Mouse (Mus musculus) layer of hippocampus, adult 9-10 months (tissue): ENCODE data around the gene Hexim2.

Experiments used
- DNase-seq: peaks from one replicate; pipeline ENCODE4 v3.0.0; 2022; ENCODE audit warnings: low spot score

Gene Hexim2

GRCm38 (mm10) chr11:103173041-103173770 lies 41.0 kb downstream of the Hexim2 start:
- DNase-seq = no peak

- DNase-seq = no peak
These were observed 41.6 kb downstream of the Hexim2 start for GRCm38 (mm10) chr11:103173771-103174344.

GRCm38 (mm10) chr11:103174411-103174832 lies 42.2 kb downstream of the Hexim2 start:
- no peak for DNase-seq

GRCm38 (mm10) chr11:103174891-103175391 lies 42.7 kb downstream of the Hexim2 start:
- DNase-seq = no peak

- no peak for DNase-seq
These were observed 43.6 kb downstream of the Hexim2 start for GRCm38 (mm10) chr11:103175688-103176442.

- DNase-seq = no peak
These were observed 44.3 kb downstream of the Hexim2 start for GRCm38 (mm10) chr11:103176510-103176909.

GRCm38 (mm10) chr11:103177216-103177615 lies 45.0 kb downstream of the Hexim2 start:
- DNase-seq = no peak

GRCm38 (mm10) chr11:103177815-103178485 lies 45.7 kb downstream of the Hexim2 start:
- no peak for DNase-seq

- DNase-seq = no peak
These were observed 46.5 kb downstream of the Hexim2 start for GRCm38 (mm10) chr11:103178748-103179147.

- no peak for DNase-seq
These were observed 48.2 kb downstream of the Hexim2 start for GRCm38 (mm10) chr11:103180426-103180825.

- DNase-seq = no peak
These were observed 49.1 kb downstream of the Hexim2 start for GRCm38 (mm10) chr11:103181349-103181748.

- DNase-seq = no peak
These were observed 49.7 kb downstream of the Hexim2 start for GRCm38 (mm10) chr11:103181911-103182310.

GRCm38 (mm10) chr11:103184891-103185290 lies 52.7 kb downstream of the Hexim2 start:
- DNase-seq = no peak
